Mouse (Mus musculus) kidney, embryonic 14.5 days (tissue): ENCODE data around the gene Zfp609. TPM values are rescaled to one million over a fixed set of nuclear protein-coding genes. Genes with fewer than 3 reads are reported as not detected.
"Not testable (repeated sequence)": the region's sequence is repeated elsewhere in the genome, so short reads cannot be mapped to it uniquely, and the experiment has no call there.

Experiments used
- ATAC-seq: fragments of 200-750 bp; cut with Nextera tagmentation; 2 replicates; pipeline ENCODE4 v1.8.0; 2017; ENCODE audit warnings: moderate number of reproducible peaks, mild to moderate bottlenecking, moderate TSS enrichment, moderate library complexity; ENCODE audit not compliant: low FRiP score, low TSS enrichment
- H3K27ac ChIP-seq: fragments of 300-500 bp; sonication (generic); 2 replicates; pipeline ENCODE4 v1.5.1; 2014; ENCODE audit warnings: low read depth, mild to moderate bottlenecking, low read length, moderate library complexity, mixed read lengths
- H3K27me3 ChIP-seq: fragments of 300-500 bp; sonication (generic); 2 replicates; pipeline ENCODE4 v1.6.1; 2014; ENCODE audit warnings: mild to moderate bottlenecking, low read length; ENCODE audit not compliant: control insufficient read depth, insufficient read depth
- H3K36me3 ChIP-seq: fragments of 300-500 bp; sonication (generic); 2 replicates; pipeline ENCODE4 v1.6.1; 2014; ENCODE audit warnings: low read length, mixed read lengths; ENCODE audit not compliant: control insufficient read depth, insufficient read depth
- H3K4me1 ChIP-seq: fragments of 300-500 bp; sonication (generic); 2 replicates; pipeline ENCODE4 v1.6.1; 2014; ENCODE audit warnings: low read length, mixed read lengths; ENCODE audit not compliant: control insufficient read depth, insufficient read depth
- H3K4me2 ChIP-seq: fragments of 300-500 bp; sonication (generic); replicated peaks from 2 replicates; pipeline ENCODE4 v1.6.1; 2014; ENCODE audit warnings: low read depth, mild to moderate bottlenecking, low read length
- H3K4me3 ChIP-seq: fragments of 300-500 bp; sonication (generic); 2 replicates; pipeline ENCODE4 v1.5.1; 2014; ENCODE audit warnings: mild to moderate bottlenecking, low read length
- H3K9ac ChIP-seq: fragments of 300-500 bp; sonication (generic); 2 replicates; pipeline ENCODE4 v1.6.1; 2014; ENCODE audit warnings: low read depth, mild to moderate bottlenecking, low read length, moderate library complexity
- H3K9me3 ChIP-seq: fragments of 300-500 bp; sonication (generic); 2 replicates; pipeline ENCODE4 v1.6.1; 2016; ENCODE audit warnings: low read length; ENCODE audit not compliant: control insufficient read depth
- WGBS: fragments of 180-500 bp; shearing (Covaris S2); extraction: QIAGEN DNeasy Blood & Tissue Kit; methylation state at CpG from one replicate; pipeline ENCODE4 v1.1.7; 2014; 5-methylcytosine and 5-hydroxymethylcytosine counted together
- polyA plus RNA-seq: library from polyadenylated mRNA; unstranded; fragments of >200 nt; fragmentation: Nextera tagmentation; extraction: Ambion mirVana; gene quantifications from 2 replicates; pipeline ENCODE4 v1.2.1, GENCODE M21; 2014

Zfp609 gene
- polyA plus RNA-seq, 1 experiment from 2014 or later, result 9.1 TPM

GRCm38 (mm10) chr9:65787829-65788344 lies 39.5 kb downstream of the Zfp609 start:
- WGBS, result 64% methylated on average over 4 of the region's 4 CpGs
- no peaks in the 10 kb centered on the region for H3K27me3 ChIP-seq
- no peaks in the 10 kb centered on the region for H3K36me3 ChIP-seq
- H3K27ac ChIP-seq, result no peak overlapping the region
- H3K9me3 ChIP-seq, result no peaks in the 10 kb centered on the region
- H3K4me2 ChIP-seq, result no peak overlapping the region
- H3K4me1 ChIP-seq, result peaks cover 25% of the 10 kb centered on the region
- no peak overlapping the region for H3K4me3 ChIP-seq
- ATAC-seq, result no peak
- no peak overlapping the region for H3K9ac ChIP-seq

DNA sequence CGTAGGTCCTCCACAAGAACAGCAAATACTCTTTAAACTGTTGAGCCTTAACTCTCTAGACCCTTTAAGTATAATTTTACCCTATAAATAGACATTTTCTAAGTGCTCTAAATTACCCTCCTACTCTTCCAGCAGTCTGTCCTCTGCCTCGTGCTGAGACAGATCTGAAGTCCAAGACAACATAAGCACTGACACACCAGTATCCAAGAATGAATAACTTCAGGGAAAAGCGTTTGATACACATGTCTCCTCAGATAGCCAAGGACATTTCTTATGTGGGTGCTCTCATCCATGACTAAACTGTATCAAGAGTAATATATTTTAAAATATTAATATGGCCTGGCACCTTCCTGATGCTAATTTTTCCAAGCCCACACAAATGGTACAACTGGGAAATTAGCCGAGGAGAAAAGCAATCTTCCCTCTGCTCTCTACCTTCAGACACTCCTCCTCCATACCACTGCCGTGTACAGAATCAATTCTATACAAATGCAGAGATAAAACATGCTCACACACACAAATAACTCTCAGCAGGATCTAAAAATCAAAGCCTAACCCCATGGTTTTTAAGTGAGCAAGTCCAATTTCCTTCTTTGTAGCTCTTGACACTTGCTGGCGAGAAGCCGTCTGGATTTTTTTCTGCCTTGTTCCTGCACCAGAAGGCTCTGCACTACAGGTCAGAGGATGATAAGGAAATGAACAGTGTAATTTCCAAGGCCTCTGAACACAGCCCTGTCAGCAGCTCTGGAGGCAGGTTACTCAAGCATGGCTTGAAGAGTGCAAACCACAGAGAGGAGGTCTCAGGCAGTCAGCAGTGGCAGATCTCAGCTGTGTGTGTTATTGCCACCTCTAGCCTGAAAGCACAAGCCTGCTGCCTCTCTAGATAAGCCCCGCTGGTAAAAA lies 40.2 kb downstream of the Zfp609 start:
- Histone ChIP-seq H3K27ac (0 out of 2 replicates have a peak overlapping the region, but pooled peaks have one; percentile 55), H3K4me1 (peaks cover 24% of the 10 kb centered on the region), H3K9me3 (no peaks in the 10 kb centered on the region), H3K9ac (no peak overlapping the region), H3K4me2 (no peak overlapping the region), H3K36me3 (no peaks in the 10 kb centered on the region), H3K27me3 (no peaks in the 10 kb centered on the region), H3K4me3 (no peak overlapping the region)
- peak; percentile 71; the same call in 1 of the 2 replicates for ATAC-seq
- WGBS, result 41% methylated on average over 8 of the region's 8 CpGs

GRCm38 (mm10) chr9:65785772-65786368 lies 41.5 kb downstream of the Zfp609 start:
- 82% methylated on average over 4 of the region's 4 CpGs for WGBS
- no peak overlapping the region for H3K4me3 ChIP-seq
- no peaks in the 10 kb centered on the region for H3K27me3 ChIP-seq
- no peaks in the 10 kb centered on the region for H3K36me3 ChIP-seq
- no peak overlapping the region for H3K27ac ChIP-seq
- no peak overlapping the region for H3K9ac ChIP-seq
- ATAC-seq, result no peak
- no peak overlapping the region for H3K4me2 ChIP-seq
- H3K9me3 ChIP-seq, result no peaks in the 10 kb centered on the region
- peaks cover 16% of the 10 kb centered on the region for H3K4me1 ChIP-seq

DNA sequence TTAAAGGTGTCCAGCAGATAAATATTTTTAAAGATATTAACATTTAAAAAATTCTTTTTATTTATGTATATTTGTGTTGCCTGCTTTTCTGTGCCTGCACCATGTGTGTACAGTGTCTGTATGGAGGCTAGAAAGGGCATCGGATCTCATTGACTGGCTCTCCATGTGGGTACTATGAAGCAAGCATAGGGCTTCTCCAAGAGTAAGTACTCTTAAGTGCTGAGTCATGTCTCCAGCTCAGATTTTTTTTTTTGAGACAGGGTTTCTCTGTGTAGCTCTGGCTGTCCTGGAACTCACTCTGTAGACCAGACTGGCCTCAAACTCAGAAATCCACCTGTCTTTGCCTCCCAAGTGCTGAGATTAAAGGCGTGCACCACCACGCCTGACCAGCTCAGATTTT lies 47.7 kb downstream of the Zfp609 start:
- not testable (repeated sequence) for H3K4me3 ChIP-seq, ATAC-seq, H3K27me3 ChIP-seq, H3K27ac ChIP-seq, H3K9me3 ChIP-seq, H3K4me2 ChIP-seq, H3K36me3 ChIP-seq, H3K9ac ChIP-seq
- H3K4me1 ChIP-seq, result peaks cover 15% of the 10 kb centered on the region
- WGBS, result 88% methylated on average over 3 of the region's 3 CpGs

- H3K9me3 ChIP-seq, result no peaks in the 10 kb centered on the region
- H3K27me3 ChIP-seq, result no peaks in the 10 kb centered on the region
- H3K4me1 ChIP-seq, result peaks cover 15% of the 10 kb centered on the region
- H3K4me2 ChIP-seq, result no peak overlapping the region
- no peak for ATAC-seq
- H3K9ac ChIP-seq, result no peak overlapping the region
- 10% methylated on average over 1 of the region's 1 CpGs for WGBS
- peak overlapping the region; percentile 24; the same call in 1 of the 2 replicates for H3K27ac ChIP-seq
- no peaks in the 10 kb centered on the region for H3K36me3 ChIP-seq
- H3K4me3 ChIP-seq, result no peak overlapping the region
Observed at GRCm38 (mm10) chr9:65776874-65777432, 50.4 kb downstream of the Zfp609 start.

GRCm38 (mm10) chr9:65776137-65776872 lies 51.1 kb downstream of the Zfp609 start:
- Histone ChIP-seq H3K36me3 (no peaks in the 10 kb centered on the region), H3K9ac (no peak overlapping the region), H3K4me3 (no peak overlapping the region), H3K9me3 (no peaks in the 10 kb centered on the region), H3K27ac (no peak overlapping the region), H3K4me1 (peaks cover 16% of the 10 kb centered on the region), H3K4me2 (no peak overlapping the region), H3K27me3 (no peaks in the 10 kb centered on the region)
- WGBS, result 24% methylated on average over 8 of the region's 8 CpGs
- 0 out of 2 replicates have a peak, but pooled peaks have one; percentile 62 for ATAC-seq

DNA sequence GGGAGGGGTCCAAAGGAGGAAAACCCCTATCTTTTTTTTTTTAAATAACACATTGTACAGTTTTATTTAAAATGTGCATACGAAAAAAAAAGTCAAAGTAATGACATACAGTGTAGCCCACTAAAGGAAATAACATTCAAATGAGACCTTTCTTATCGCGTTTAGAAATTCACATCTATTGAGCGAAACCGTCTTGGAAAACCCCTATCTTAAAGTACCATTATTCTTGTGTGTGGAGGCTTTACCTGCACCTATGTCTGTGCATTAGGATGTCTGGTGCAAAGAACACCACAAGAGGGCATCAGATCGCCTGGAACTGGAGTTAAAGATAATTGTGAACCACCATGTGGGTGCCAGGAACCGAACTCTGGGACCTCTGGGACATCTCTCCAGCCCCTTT lies 53.6 kb downstream of the Zfp609 start:
- Histone ChIP-seq H3K9me3 (no peaks in the 10 kb centered on the region), H3K4me1 (peaks cover 19% of the 10 kb centered on the region), H3K27me3 (no peaks in the 10 kb centered on the region), H3K4me3 (no peak overlapping the region), H3K27ac (no peak overlapping the region), H3K9ac (no peak overlapping the region), H3K36me3 (no peaks in the 10 kb centered on the region), H3K4me2 (no peak overlapping the region)
- ATAC-seq, result no peak
- 94% methylated on average over 7 of the region's 7 CpGs for WGBS

DNA sequence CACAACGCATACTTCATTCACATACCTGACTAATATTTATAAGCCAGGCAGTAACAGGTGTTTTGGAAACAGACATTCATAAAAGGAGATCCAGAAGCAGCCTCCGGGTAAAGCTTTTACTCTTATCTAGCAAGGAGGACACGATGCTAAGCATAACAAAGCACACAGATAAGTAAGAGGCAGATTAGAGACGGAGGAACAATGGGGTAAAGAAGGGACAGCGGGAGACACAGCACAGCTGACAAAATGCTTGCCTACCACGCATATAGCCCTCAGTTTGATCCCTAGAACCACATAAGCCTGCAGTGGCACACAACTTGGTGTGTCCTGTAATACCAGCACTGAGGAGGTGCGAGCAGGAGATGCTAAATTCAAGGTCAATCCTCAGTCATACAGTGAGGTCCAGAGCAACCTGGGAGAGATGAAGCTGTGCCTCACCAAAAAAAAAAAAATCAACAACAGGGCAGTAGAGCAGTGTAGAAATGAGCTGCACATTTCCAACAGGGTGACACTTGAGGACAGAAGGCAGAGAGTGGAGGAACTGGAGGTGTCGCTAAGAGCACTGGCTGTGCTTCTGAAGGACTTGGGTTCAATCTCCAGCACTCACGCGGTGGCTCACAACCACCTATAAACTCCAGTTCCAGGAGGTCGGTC lies 56.2 kb downstream of the Zfp609 start:
- H3K4me1 ChIP-seq, result peaks cover 6% of the 10 kb centered on the region
- H3K9me3 ChIP-seq, result no peaks in the 10 kb centered on the region
- H3K9ac ChIP-seq, result no peak overlapping the region
- no peaks in the 10 kb centered on the region for H3K27me3 ChIP-seq
- WGBS, result 45% methylated on average over 11 of the region's 11 CpGs
- H3K36me3 ChIP-seq, result no peaks in the 10 kb centered on the region
- no peak overlapping the region for H3K4me2 ChIP-seq
- no peak overlapping the region for H3K27ac ChIP-seq
- H3K4me3 ChIP-seq, result no peak overlapping the region
- ATAC-seq, result no peak
